Mouse (Mus musculus) midbrain, embryonic 16.5 days (tissue): ENCODE measurements around the gene Usp24. TPM values are rescaled to one million over a fixed set of nuclear protein-coding genes. Genes with fewer than 3 reads are reported as not detected.

Experiments used
- ATAC-seq: fragments of 200-750 bp; cut with Nextera tagmentation; 2 replicates; pipeline ENCODE4 v1.8.0; 2017; ENCODE audit warnings: moderate TSS enrichment
- H3K27ac ChIP-seq: fragments of 300-500 bp; sonication (generic); 2 replicates; pipeline ENCODE4 v1.5.1; 2014; ENCODE audit warnings: mild to moderate bottlenecking, low read length, mixed read lengths
- H3K27me3 ChIP-seq: fragments of 300-500 bp; sonication (generic); 2 replicates; pipeline ENCODE4 v1.6.1; 2014; ENCODE audit warnings: low read depth, low read length, mixed read lengths; ENCODE audit not compliant: control insufficient read depth, insufficient read depth
- H3K36me3 ChIP-seq: fragments of 300-500 bp; sonication (generic); 2 replicates; pipeline ENCODE4 v1.6.1; 2014; ENCODE audit warnings: mild to moderate bottlenecking, low read length, moderate library complexity, mixed read lengths; ENCODE audit not compliant: control insufficient read depth, insufficient read depth
- H3K4me1 ChIP-seq: fragments of 300-500 bp; sonication (generic); 2 replicates; pipeline ENCODE4 v1.6.1; 2014; ENCODE audit warnings: mild to moderate bottlenecking, low read length, mixed read lengths; ENCODE audit not compliant: control insufficient read depth, insufficient read depth
- H3K4me2 ChIP-seq: fragments of 300-500 bp; sonication (generic); 2 replicates; pipeline ENCODE4 v1.6.1; 2014; ENCODE audit warnings: mild to moderate bottlenecking, low read length, mixed read lengths
- H3K4me3 ChIP-seq: fragments of 300-500 bp; sonication (generic); 2 replicates; pipeline ENCODE4 v1.5.1; 2014; ENCODE audit warnings: low read depth, mild to moderate bottlenecking, low read length, moderate library complexity, mixed read lengths
- H3K9ac ChIP-seq: fragments of 300-500 bp; sonication (generic); 2 replicates; pipeline ENCODE4 v1.6.1; 2014; ENCODE audit warnings: low read depth, low read length, mixed read lengths
- H3K9me3 ChIP-seq: fragments of 300-500 bp; sonication (generic); replicated peaks from 2 replicates; pipeline ENCODE4 v1.6.1; 2014; ENCODE audit warnings: mild to moderate bottlenecking, low read length, mixed read lengths; ENCODE audit not compliant: control insufficient read depth, poor library complexity, severe bottlenecking
- WGBS: fragments of 180-500 bp; shearing (Covaris S2); extraction: QIAGEN DNeasy Blood & Tissue Kit; methylation state at CpG from one replicate; pipeline ENCODE4 v1.1.7; 2014; 5-methylcytosine and 5-hydroxymethylcytosine counted together
- polyA plus RNA-seq: library from polyadenylated mRNA; unstranded; fragments of >200 nt; fragmentation: Nextera tagmentation; extraction: Ambion mirVana; gene quantifications from 2 replicates; pipeline ENCODE4 v1.2.1, GENCODE M21; 2015

Gene Usp24
- polyA plus RNA-seq, result 7.6 and 8.5 TPM in 2 replicates

GRCm38 (mm10) chr4:106315921-106316350, at the start of gene Usp24:
Usp24 (plus strand) TSS chr4:106316213.
- peak within 1 kb of the TSS; percentile 82 for H3K4me2 ChIP-seq
- no peaks in the 10 kb centered on the region for H3K27me3 ChIP-seq
- H3K4me1 ChIP-seq, result peaks cover 30% of the 10 kb centered on the region
- WGBS, result 2% methylated on average over 24 of the region's 60 CpGs
- peak within 1 kb of the TSS; percentile 94 for H3K4me3 ChIP-seq
- ATAC-seq, result peak; percentile 92
- no peaks in the 10 kb centered on the region for H3K36me3 ChIP-seq
- peak within 1 kb of the TSS; percentile 98 for H3K9ac ChIP-seq
- peak within 1 kb of the TSS; percentile 93 for H3K27ac ChIP-seq
- no peaks in the 10 kb centered on the region for H3K9me3 ChIP-seq

GRCm38 (mm10) chr4:106276937-106277336, 39.1 kb upstream of the Usp24 start:
- no peak for ATAC-seq
- WGBS, result 72% methylated on average over 2 of the region's 2 CpGs
- no peaks in the 10 kb centered on the region for H3K36me3 ChIP-seq

GRCm38 (mm10) chr4:106279177-106279576, 36.8 kb upstream of the Usp24 start:
- Histone ChIP-seq H3K36me3 (no peaks in the 10 kb centered on the region), H3K27ac (no peak overlapping the region), H3K9ac (no peak overlapping the region), H3K27me3 (no peaks in the 10 kb centered on the region), H3K4me1 (no peaks in the 10 kb centered on the region), H3K9me3 (no peaks in the 10 kb centered on the region), H3K4me2 (no peak overlapping the region), H3K4me3 (no peak overlapping the region)
- no peak for ATAC-seq
- 22% methylated on average over 4 of the region's 4 CpGs for WGBS

More at GRCm38 (mm10) chr4:106276937-106277336, 39.1 kb upstream of the Usp24 start:
- Histone ChIP-seq H3K4me2 (no peak overlapping the region), H3K27ac (no peak overlapping the region), H3K4me1 (no peaks in the 10 kb centered on the region), H3K9me3 (no peaks in the 10 kb centered on the region; the same call in 1 of the 2 replicates), H3K27me3 (no peaks in the 10 kb centered on the region), H3K4me3 (no peak overlapping the region), H3K9ac (no peak overlapping the region)

- ATAC-seq, result no peak
- H3K27me3 ChIP-seq, result no peaks in the 10 kb centered on the region
- no peaks in the 10 kb centered on the region for H3K9me3 ChIP-seq
- H3K4me2 ChIP-seq, result no peak overlapping the region
- 71% methylated on average over 2 of the region's 2 CpGs for WGBS
- H3K4me3 ChIP-seq, result no peak overlapping the region
- no peak overlapping the region for H3K9ac ChIP-seq
- H3K36me3 ChIP-seq, result no peaks in the 10 kb centered on the region
- no peaks in the 10 kb centered on the region for H3K4me1 ChIP-seq
- H3K27ac ChIP-seq, result no peak overlapping the region
Measured at GRCm38 (mm10) chr4:106281128-106281491, 34.9 kb upstream of the Usp24 start.

GRCm38 (mm10) chr4:106281492-106282122, 34.4 kb upstream of the Usp24 start:
- H3K9me3 ChIP-seq, result no peaks in the 10 kb centered on the region
- no peak overlapping the region for H3K4me3 ChIP-seq
- H3K27ac ChIP-seq, result no peak overlapping the region
- H3K27me3 ChIP-seq, result no peaks in the 10 kb centered on the region
- 69% methylated on average over 8 of the region's 8 CpGs for WGBS
- no peak for ATAC-seq
- H3K4me2 ChIP-seq, result no peak overlapping the region
- no peak overlapping the region for H3K9ac ChIP-seq
- H3K4me1 ChIP-seq, result no peaks in the 10 kb centered on the region
- H3K36me3 ChIP-seq, result no peaks in the 10 kb centered on the region

- 90% methylated on average over 3 of the region's 3 CpGs for WGBS
- Histone ChIP-seq H3K9me3 (no peaks in the 10 kb centered on the region), H3K4me1 (no peaks in the 10 kb centered on the region), H3K4me3 (no peak overlapping the region), H3K27me3 (no peaks in the 10 kb centered on the region), H3K9ac (no peak overlapping the region), H3K27ac (no peak overlapping the region), H3K4me2 (no peak overlapping the region), H3K36me3 (no peaks in the 10 kb centered on the region)
- no peak for ATAC-seq
Measured at GRCm38 (mm10) chr4:106282123-106282510, 33.9 kb upstream of the Usp24 start.

GRCm38 (mm10) chr4:106286958-106287743, 28.9 kb upstream of the Usp24 start:
- no peak overlapping the region for H3K27ac ChIP-seq
- H3K9ac ChIP-seq, result no peak overlapping the region
- ATAC-seq, result no peak
- WGBS, result 86% methylated on average over 4 of the region's 4 CpGs
- H3K27me3 ChIP-seq, result no peaks in the 10 kb centered on the region
- H3K4me1 ChIP-seq, result no peaks in the 10 kb centered on the region
- no peak overlapping the region for H3K4me3 ChIP-seq
- H3K36me3 ChIP-seq, result no peaks in the 10 kb centered on the region
- H3K9me3 ChIP-seq, result no peaks in the 10 kb centered on the region
- no peak overlapping the region for H3K4me2 ChIP-seq

- H3K36me3 ChIP-seq, result no peaks in the 10 kb centered on the region
- no peaks in the 10 kb centered on the region for H3K4me1 ChIP-seq
- no peak overlapping the region for H3K4me3 ChIP-seq
- H3K4me2 ChIP-seq, result no peak overlapping the region
- 74% methylated on average over 2 of the region's 2 CpGs for WGBS
- H3K27ac ChIP-seq, result no peak overlapping the region
- no peak for ATAC-seq
- H3K9me3 ChIP-seq, result no peaks in the 10 kb centered on the region
- no peaks in the 10 kb centered on the region for H3K27me3 ChIP-seq
- no peak overlapping the region for H3K9ac ChIP-seq
Measured at GRCm38 (mm10) chr4:106290201-106290600, 25.8 kb upstream of the Usp24 start.

GRCm38 (mm10) chr4:106292823-106293222, 23.2 kb upstream of the Usp24 start:
- WGBS, result 84% methylated on average over 4 of the region's 4 CpGs
- ATAC-seq, result no peak

More at GRCm38 (mm10) chr4:106292823-106293222, 23.2 kb upstream of the Usp24 start:
- Histone ChIP-seq H3K27ac (no peak overlapping the region), H3K4me2 (no peak overlapping the region), H3K4me1 (no peaks in the 10 kb centered on the region), H3K4me3 (no peak overlapping the region), H3K9ac (no peak overlapping the region), H3K9me3 (no peaks in the 10 kb centered on the region), H3K27me3 (no peaks in the 10 kb centered on the region), H3K36me3 (no peaks in the 10 kb centered on the region)
